Mouse (Mus musculus) sigmoid colon, adult 10 weeks (tissue): ENCODE data around the gene Crcp. TPM values are rescaled to one million over a fixed set of nuclear protein-coding genes. Genes with fewer than 3 reads are reported as not detected.

Experiments
- polyA plus RNA-seq: library from polyadenylated mRNA; stranded (reverse); fragments of 350-450 nt; fragmentation: Illumina TruSeq; extraction: RNeasy Lipid Tissue Mini Kit (QIAGEN cat#74804); gene quantifications from one replicate; pipeline ENCODE4 v1.2.3, GENCODE M21; 2014; ENCODE audit warnings: low read depth, low replicate concordance

Gene Crcp
- 11.4 TPM for polyA plus RNA-seq

DNA sequence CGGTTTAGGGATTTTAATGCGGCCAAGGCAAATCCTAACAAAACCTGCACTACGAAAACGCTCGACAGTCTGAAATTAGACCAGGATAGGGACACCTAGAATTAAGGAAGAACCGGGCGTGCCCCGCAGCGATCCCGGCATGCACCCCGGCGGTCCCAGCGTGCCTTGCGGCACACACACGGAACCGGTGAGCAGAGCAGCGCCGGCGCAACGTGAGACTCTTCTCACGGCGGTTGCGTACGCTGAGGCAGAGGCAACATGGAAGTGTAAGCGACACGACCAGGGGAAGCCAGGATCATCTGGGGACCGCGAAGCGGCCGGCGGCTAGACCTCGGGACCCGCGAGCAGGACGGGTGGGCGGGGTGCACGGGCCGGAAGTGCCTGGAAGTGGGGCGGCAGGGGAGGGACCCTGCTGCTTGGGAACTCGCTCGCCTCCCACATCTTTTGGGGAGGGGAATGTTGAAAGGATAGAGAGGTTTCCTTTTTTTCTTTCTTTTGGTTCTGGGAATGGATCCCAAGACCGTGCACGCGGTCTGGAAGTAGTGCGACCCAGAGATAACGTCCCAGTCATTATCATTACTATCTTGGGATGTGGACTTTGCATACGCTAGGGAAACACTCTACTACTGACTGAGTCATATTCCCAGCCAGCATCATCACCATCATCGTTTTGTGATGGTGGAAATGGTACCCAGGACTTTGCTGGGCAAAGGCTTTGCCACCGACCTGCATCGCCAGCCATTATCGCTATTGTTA, at the start of gene Crcp, which contains the start of gene Asl:
Gene Crcp (plus strand): TSS at position 149 of the 756 bp plus-strand sequence.
Gene Asl (minus strand): TSS at position 106 of the 756 bp plus-strand sequence.

GRCm38 (mm10) chr5:130002301-130003146, 26.6 kb upstream of the Crcp start, which contains the start of gene Gusb:
Gene Gusb, minus strand, starts transcription at chr5:130003049.

DNA sequence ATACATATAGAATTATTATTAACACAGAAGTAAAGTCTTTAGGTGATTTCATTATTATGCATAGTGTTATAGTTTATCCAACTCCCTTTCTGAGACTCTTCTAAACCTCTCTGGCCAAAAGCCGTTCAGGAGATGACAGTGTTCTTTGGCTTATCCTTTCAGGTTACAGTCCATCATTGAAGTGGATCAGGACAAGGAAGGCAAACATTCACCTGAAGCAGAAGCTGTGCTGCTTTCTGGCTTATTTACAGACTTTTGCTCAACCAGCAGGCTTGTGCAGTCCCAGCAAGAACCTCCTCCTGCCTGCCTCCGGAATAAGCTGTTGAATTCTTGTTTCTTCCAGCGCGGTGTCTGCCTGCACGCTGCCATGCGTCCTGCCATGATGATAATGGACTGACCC, 43.9 kb downstream of the Crcp start, which contains the start of gene Tpst1:
Gene Tpst1 (plus strand): TSS at position 301 of the 400 bp plus-strand sequence.

Other genes with a start within 250 kb of the Crcp start
- 3.7 TPM for gene Psph, start 241.8 kb upstream of the Crcp start, polyA plus RNA-seq
- gene Sumf2, start 182.3 kb upstream of the Crcp start, polyA plus RNA-seq = 1.6 TPM
- gene Chchd2, start 141.8 kb upstream of the Crcp start, polyA plus RNA-seq = 446 TPM
- gene Zbed5, start 133.6 kb upstream of the Crcp start, polyA plus RNA-seq = 1.4 TPM
- gene Phkg1, start 130.7 kb upstream of the Crcp start, polyA plus RNA-seq = 0.35 TPM
- gene Nupr1l, start 120.8 kb upstream of the Crcp start, polyA plus RNA-seq = 2.0 TPM
- 76.9 TPM for gene Vkorc1l1, start 87.3 kb upstream of the Crcp start, polyA plus RNA-seq
- 17.4 TPM for gene Gusb, start 26.2 kb upstream of the Crcp start, polyA plus RNA-seq
- 1.8 TPM for gene Asl, start within 50 bp of the Crcp start, polyA plus RNA-seq
- 13.4 TPM for gene Tpst1, start 44.0 kb downstream of the Crcp start, polyA plus RNA-seq
- 1.8 TPM for gene Kctd7, start 115.6 kb downstream of the Crcp start, polyA plus RNA-seq
- 46.6 TPM for gene Rabgef1, start 142.5 kb downstream of the Crcp start, polyA plus RNA-seq
- 39.8 TPM for gene Tmem248, start 187.8 kb downstream of the Crcp start, polyA plus RNA-seq
- gene Sbds, start 226.2 kb downstream of the Crcp start, polyA plus RNA-seq = 155 TPM
- gene Tyw1, start 226.3 kb downstream of the Crcp start, polyA plus RNA-seq = 2.1 TPM